Mouse (Mus musculus): ENCODE measurements around the gene Ppwd1.

GRCm38 (mm10) chr13:104179176-104179888 is 49.3 kb downstream of the Ppwd1 start:
- no peak for TF ChIP-seq POLR2A (IDR thresholded peaks at IDR 0.05; ENCODE audit: extremely low read depth, insufficient read depth, low read length)
- no peak for TF ChIP-seq CTCF (IDR thresholded peaks at IDR 0.05; ENCODE audit: extremely low read depth, insufficient read depth, low read length)

All from cortical plate, adult 2 months (tissue).